Comparison of ENCODE assay signal across 17 mouse cellular contexts in genomic region chr11:6259413-6259812, GRCm38 (mm10). TPM values are rescaled to one million over a fixed set of nuclear protein-coding genes. Genes with fewer than 3 reads are reported as not detected.
"Had no signal": no experiment of that assay in that cellular context is flagged by ENCODE, and none has a peak within 500 bp of the region (broad histone marks: within the 10 kb centered on the region; RNA-seq: fewer than 3 reads in every experiment).

No protein-coding gene starts in this region.

- H3K9me3 ChIP-seq: neural tube, embryonic 12.5 days; neural tube, embryonic 13.5 days; neural tube, embryonic 15.5 days; stomach, embryonic 15.5 days had no signal

- H3K27ac ChIP-seq: neural tube, embryonic 12.5 days; neural tube, embryonic 13.5 days; neural tube, embryonic 15.5 days; stomach, embryonic 15.5 days had no signal

- H3K4me2 ChIP-seq: neural tube, embryonic 12.5 days; neural tube, embryonic 13.5 days; neural tube, embryonic 15.5 days; stomach, embryonic 15.5 days had no signal

- H3K4me1 ChIP-seq: neural tube, embryonic 12.5 days; neural tube, embryonic 13.5 days; neural tube, embryonic 15.5 days; stomach, embryonic 15.5 days had no signal

- DNase-seq: retina, postnatal 1 day; right cerebral cortex, adult 18-20 months; right cerebral cortex, postnatal 14 days; right cerebral cortex, postnatal 25 days; right cerebral cortex, postnatal 4 days; spleen, adult 18-20 months; thymus, adult 18-20 months; thymus, adult 2 months; thymus, postnatal 14 days; thymus, postnatal 25 days; thymus, postnatal 36 days; thymus, postnatal 4 days had no signal

- H3K4me3 ChIP-seq: neural tube, embryonic 12.5 days; neural tube, embryonic 13.5 days; neural tube, embryonic 15.5 days; stomach, embryonic 15.5 days had no signal

- H3K9ac ChIP-seq: neural tube, embryonic 12.5 days; neural tube, embryonic 13.5 days; neural tube, embryonic 15.5 days; stomach, embryonic 15.5 days had no signal

- H3K27me3 ChIP-seq: neural tube, embryonic 12.5 days; neural tube, embryonic 13.5 days; neural tube, embryonic 15.5 days; stomach, embryonic 15.5 days had no signal

RNA-seq across cellular contexts. Expression of gene Npc1l1, which starts 29.5 kb away (rescaled TPM):
- total RNA-seq: neutrophil, adult 5-6 weeks had no signal
- polyA plus RNA-seq: neural tube, embryonic 12.5 days; neural tube, embryonic 13.5 days had no signal
